Mouse (Mus musculus): ENCODE measurements around the gene Amer2. TPM values are rescaled to one million over a fixed set of nuclear protein-coding genes. Genes with fewer than 3 reads are reported as not detected.
A peak's percentile ranks its signal among the peaks of the same experiment; 100 is the strongest.
"Not testable (repeated sequence)": the region's sequence is repeated elsewhere in the genome, so short reads cannot be mapped to it uniquely, and the experiment has no call there.

Gene Amer2
- 1 to 10 TPM; 2.4 to 3.4 TPM for total RNA-seq (2021)
- long read RNA-seq, experiment 1, full-length matches to known transcripts, result 1 of 3 reads
- long read RNA-seq, experiment 1, partial matches to known transcripts, result 2 of 3 reads
- long read RNA-seq, experiment 1, other reads (novel, unspliced or antisense), result 0 of 3 reads
- long read RNA-seq, experiment 2, full-length matches to known transcripts, result 1 of 1 reads
- long read RNA-seq, experiment 2, partial matches to known transcripts, result 0 of 1 reads
- long read RNA-seq, experiment 2, other reads (novel, unspliced or antisense), result 0 of 1 reads

DNA sequence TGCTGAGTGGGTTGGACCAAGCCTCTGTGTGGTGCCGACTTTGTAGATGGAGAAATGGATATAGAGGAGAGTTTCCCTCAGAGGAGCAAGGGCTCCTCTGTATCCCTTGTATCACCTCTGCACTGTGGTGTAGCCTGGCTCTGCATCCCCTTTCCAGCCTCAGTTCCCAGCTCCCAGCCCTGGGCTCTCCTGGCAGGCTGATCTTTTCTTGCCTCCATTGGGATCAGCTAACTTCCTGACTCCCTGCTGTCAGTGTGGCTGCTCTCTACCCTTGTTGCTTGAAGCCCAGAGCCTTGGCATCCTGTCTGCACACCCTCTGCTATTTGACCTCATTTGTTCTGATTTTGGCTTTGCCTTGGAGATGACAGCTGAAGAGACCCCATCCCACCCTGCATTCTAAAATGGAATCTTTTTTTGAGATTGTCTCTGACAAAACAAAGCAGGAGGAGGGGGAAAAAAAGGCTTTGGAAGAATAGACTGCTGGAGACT, at the start of gene Amer2:
Gene Amer2, plus strand, starts transcription at position 439 of the 489 bp plus-strand sequence.
- no peak for DNase-seq

DNA sequence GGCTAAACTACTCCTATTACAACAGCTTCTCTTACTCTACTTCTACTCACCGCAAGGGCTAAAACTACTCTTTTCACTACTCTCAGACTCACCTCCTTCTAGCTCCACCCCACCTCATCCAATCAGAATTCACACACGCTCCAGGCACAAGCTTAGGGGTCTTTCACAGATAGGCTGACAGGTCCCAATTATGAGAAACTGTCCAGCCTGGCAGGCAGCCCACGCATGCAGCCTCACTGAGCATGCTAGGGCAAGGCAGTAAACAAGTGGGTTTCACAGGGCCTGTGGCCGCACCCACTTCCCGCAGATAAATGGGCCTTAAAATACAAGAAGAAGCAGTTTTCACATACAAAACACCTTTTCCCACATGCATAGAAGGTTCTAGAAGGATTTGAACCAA, 33.1 kb upstream of the Amer2 start:
- DNase-seq, result not testable (repeated sequence)

DNA sequence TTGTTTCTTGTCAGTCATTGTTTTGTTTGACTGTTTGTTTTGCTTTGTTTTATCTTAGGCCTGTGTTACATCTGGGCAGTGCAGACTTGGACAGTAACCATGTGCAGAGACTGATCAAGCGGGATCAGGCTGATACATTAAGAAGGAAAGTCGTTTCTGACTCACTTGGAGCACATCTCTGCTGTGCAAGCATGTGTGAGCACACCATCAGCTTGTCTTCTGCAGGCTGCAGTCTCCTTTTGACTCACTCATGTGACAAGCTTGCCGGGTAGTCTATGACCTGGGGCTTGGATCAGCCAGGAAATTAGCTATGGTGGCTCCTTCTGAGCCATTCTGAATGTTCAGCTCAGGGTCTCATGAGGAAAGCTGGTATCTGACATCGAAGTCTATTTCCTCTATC, 32.5 kb upstream of the Amer2 start:
- DNase-seq, result no peak

DNA sequence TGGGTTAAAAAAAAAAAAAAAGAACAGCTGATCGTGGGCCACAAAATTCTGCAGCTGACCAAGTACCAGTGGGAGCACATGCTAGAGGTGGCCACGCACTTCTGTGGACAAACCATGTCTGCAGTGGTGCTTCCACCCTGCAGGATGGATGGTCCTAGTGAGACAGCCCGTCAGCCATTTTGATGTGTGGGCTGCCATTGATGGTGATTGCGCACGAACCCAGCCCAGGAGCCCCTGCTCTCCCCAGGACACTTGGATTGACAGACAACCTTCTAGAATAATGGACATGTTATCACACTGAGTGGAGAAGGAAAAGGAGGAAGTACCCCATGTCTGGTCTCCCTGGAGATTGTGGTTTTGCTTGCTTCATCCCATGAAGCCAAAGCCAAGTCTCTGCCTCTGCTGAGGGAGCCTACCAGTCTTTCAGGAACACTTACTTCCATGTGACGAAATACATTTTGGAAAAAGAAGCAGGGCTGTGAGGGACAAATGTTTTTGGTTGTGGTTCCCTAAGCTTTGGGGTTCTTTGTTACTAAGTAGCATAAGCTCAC, 27.7 kb upstream of the Amer2 start:
- no peak for DNase-seq

DNA sequence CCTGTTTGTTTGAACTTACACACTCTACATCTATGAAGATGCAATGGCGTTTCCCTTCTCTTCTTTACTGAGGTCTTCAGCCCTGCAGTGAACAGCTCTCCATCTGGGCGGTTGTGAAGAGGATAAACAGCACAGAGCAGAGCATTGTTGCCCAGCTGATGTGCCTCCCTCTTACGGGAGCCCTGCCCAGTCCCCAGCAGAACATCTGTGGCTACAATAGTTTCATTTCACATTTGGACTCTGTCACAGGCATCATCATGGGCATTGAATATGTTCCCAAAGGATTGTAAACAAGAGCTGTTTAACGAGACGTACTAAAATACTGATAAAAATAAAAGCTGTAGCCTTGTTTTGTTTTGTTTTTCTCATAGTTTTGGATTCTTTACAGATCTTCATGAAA, 14.7 kb upstream of the Amer2 start:
- no peak for DNase-seq

DNA sequence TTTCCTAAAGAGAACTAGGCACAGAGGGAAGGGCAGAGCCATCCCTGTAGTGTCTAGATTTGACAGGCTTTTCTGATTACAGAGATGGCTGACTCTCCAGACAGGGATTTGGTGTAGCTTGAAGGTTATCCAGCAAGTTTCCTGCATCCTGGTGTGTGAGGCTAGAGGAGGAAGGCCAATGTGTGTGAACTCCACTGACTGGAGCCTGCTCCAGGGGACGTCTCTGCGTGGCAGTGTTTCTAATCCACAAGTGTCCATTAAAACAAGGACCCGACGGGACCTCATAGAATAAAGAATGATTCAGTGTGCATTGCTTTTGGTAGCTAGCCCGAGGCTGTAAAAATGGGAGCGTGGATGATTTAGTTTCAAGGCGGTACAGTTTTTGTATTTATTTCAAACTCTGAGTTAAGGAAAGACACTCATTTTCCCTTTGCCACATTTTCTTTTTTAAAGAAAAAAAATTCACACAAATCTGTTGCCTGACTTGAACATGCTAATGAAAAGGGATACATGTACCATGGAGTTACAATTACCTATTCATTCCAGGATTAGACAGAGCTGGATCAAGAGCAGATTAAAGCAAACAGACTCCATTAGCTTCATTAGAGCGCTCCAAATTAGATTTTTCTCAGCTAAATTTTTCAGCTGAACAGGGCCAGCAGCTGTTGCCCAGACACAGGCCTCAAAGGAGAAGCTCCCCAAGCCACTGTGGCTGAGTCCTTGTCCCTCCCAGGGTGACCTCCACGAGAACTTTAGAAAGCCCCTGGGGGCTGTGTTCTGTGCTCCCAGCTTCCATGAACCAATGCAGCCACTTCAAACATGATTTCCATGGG, 11.5 kb upstream of the Amer2 start:
- DNase-seq, result no peak

DNA sequence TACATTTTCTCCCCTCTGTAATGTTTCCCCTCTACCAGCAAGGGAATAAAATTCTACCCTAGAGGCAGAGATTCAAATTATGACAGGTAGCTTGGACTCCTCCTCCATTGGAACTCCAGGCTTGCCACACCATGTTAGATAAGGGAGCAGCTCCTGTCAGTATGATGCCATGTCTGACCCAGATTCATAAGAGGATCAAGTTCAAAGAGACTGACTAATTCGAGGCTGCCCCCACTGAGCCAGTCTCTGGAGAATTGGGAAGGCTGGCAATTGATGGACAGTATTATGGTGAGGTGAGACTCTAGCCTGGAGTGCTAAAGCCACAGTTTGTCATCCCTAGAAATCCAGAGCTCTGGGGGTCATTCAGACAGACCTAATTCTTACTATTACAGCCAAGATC, 6.3 kb upstream of the Amer2 start:
- DNase-seq, result no peak

DNA sequence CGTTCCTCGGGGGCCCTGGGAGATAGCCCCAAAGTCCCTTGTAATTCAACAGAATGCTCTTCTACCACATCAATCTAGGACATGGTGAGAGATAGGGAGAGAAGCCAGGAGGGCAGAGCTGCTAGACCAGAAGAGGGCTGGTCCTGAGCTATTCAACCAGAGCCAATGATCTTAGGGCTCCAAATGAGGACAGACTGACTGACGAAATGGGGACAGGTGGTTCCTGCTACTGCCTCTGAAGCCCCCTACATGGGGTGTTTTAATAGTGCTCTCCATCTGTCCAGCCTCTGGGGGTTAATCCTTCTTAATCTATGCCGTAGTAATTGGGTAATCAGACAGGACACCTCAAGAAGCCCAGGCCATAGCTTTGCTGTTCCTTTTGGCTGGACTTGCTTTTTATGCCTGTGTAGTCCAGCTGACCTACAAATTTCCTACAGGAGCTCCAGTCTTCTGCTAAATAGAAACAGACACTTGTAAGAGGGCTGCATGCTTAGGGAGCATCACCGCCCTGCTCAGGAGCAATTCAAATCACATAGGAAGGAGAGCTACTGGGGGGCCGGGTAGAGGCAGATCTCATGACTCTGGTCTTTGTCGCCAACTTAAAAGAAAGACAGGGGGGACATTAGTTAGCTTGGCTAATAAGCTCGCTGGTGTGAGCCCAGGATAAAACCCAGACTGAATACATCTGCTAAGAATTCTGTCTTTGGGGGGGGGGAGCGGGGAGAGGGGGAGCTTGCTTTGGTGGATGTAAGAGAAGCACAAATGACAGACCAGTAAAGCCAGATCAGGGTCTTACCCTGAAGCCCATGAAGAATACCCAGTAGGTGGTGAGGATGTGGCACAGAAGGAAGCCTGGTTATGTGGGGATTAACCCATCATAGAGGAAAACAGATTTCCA, 4.0 kb upstream of the Amer2 start:
- no peak for DNase-seq

DNA sequence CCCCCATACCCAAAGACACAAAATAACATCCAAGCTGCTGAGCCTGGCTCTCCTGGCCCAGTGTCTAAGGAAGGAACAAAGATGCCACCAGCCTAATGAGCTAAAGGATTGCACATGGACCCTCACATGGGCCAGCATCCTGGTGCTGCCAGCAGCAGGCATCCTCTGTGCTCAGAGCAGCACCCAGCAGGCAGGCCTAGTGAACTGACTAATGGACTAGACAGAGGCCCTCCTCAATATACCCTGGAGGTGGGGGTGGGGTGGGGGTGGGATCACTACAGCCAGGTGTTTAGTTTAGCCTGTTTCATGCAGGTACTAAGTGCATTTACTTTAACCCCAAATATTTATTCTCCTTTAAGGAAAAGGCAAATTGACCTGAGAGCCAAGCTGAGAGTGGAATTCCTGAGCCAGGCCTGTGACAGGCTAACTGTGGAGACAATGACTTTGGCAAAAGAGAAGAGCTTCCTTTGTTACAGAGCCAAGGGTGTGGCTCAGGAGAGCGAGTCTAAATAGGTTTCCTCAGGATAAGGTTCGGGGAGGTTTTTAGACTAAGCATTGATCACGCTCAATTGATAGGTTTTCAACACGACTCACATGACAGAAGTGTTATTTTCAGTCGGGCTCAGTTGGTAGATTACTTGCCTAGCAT, 3.3 kb upstream of the Amer2 start:
- DNase-seq, result no peak

DNA sequence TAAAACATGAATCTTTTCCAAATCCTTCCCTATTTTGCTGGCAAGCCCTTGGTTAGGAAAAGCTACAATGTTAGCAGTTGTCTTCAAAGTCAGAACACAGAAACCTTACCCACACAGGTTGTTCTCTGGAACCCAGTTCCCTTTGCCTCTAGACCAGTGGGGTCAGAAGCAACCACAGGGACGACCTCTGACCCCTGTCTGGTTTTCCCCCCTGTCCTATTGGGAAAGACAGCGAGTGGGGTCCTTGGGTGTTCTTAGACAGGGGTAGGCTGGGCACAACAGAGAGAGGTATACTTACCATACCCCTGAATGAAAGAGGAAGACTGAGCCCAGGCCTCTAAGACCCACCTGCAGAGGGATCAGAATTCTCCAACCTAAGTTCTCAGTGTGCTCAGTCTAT, 4.0 kb downstream of the Amer2 start:
- no peak for DNase-seq

DNA sequence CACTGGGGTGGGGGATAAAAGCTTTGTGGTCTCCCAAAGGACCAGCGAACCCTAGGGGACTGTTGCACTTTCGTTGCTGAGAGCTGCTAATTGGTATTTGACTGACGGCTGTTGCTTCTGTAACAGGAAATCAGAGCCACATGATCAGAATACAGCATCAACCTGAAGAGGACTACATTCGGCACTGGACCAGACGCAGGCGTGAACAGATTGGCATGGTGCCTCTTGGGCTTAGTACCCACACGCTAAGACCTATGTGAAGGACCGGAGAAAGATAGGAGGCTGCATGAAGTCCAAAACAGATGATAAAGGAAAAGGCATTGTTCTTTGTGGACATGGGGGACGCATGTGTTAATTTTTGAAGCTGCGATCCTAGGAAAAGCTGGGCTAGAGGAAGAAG, 4.5 kb downstream of the Amer2 start:
- DNase-seq, result no peak

DNA sequence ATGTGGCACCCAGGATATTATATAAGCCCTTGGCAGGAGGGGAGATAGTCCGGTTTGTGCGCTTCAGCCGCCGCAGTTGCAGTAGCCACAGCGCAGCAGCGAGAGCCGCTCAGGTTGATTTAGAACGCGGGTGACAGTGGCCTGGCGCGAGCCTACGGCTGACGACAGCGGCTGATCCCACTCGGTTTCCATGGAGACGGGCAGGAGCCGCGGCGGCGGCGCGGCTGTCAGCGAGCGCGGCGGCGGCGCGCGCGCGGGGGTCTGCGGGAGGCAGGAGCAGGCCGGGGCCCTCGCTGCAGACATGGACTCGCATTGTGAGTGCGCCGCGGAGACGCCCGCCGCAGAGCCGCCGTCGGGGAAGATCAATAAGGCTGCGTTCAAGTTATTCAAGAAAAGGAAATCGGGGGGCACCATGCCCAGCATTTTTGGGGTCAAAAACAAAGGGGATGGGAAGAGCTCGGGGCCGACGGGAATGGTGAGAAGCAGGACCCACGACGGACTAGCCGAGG, 5.1 kb downstream of the Amer2 start:
- DNase-seq, result peak; percentile 83

DNA sequence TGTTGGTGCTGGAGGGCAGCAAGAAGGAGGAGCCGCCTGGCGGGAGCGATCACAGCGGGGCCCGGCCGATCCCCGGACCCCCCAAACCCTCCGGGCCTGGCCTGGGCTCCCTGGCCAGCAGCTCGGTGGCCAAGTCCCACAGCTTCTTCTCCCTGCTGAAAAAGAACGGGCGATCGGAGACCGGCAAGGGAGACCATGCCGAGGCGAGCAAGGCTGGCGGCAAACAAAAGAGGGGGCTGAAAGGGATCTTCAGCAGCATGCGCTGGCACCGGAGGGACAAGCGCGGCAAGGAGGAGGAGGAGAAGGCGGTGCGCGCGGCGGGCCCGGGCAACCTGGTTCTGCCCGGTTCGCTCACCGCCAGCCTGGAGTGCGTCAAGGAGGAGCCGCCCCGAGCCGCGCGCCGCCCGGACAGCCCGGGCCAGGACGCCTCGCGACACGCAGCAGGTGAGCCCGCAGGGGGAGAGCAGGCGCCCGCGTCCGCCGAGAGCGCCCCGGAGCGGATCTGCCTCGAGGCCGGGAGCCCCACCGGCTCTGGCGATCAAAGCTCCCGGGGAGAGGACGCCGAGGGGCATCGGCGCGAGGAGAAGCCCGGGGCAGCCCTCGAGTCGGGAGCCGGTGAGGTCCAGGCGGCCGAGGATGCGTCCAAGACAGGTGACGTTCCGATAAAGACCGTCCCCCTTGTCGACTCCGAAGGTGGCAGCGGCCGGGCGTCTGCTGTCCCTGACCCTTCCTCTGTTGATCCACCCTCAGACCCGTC, 5.7 kb downstream of the Amer2 start:
- peak; percentile 64 for DNase-seq

DNA sequence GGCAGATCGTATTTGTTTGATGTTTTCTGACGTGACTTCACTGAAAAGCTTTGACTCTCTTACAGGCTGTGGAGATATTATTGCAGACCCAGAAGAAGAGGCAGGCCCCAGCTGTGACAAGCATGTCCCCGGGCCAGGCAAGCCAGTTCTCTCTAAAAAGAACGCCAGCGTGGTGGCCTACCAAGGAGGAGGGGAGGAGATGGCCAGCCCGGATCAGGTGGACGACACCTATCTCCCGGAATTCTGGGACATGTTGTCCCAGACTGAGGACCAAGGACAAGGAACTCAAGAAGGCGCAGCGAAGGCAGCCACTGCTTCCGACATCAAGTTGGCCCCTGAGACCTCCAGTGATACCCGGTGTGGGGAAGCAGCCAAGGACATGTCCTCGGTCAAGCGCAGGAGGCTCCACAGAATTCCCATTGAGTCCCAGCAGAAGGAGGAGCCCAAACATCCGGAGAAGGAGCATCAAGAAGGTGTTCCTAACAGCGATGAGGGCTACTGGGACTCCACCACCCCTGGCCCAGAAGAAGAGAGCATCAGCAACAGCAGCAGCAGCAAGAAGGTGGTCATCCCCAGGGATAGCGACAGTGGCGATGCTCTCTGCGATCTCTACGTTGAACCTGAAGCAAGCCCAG, 6.4 kb downstream of the Amer2 start:
- no peak for DNase-seq

DNA sequence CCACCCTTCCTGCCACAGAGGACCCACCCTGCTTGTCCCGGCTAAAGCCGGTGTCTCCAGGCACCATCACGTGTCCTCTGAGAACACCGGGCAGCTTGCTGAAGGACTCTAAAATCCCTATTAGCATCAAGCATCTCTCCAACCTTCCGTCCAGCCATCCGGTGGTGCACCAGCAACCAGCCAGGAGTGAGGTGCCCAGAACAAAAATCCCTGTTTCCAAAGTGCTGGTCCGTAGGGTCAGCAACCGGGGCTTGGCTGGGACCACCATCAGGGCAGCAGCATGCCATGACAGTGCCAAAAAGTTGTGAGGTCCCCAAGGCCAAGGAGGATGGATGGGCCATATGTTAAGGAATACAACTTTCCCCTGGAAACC, 6.9 kb downstream of the Amer2 start:
- DNase-seq, result no peak

DNA sequence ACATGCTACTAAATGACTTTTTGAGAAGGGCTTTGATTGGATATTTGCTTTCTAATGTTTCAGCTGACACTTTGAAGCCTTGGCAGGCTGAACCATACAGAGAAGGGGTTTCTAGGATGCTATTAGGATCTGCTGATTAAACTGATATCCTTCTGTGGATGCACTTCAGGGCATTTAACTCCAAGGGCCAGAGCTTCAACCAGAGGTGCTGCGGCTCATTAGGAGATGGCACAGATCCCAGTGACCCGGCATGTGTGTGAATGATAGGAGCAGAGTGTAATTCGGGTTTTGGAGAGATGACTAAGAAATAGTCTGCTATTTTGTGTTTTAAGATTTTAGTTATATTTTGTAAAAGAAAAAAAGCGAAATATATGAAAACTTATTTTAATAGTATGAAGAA, 8.6 kb downstream of the Amer2 start:
- DNase-seq, result no peak

DNA sequence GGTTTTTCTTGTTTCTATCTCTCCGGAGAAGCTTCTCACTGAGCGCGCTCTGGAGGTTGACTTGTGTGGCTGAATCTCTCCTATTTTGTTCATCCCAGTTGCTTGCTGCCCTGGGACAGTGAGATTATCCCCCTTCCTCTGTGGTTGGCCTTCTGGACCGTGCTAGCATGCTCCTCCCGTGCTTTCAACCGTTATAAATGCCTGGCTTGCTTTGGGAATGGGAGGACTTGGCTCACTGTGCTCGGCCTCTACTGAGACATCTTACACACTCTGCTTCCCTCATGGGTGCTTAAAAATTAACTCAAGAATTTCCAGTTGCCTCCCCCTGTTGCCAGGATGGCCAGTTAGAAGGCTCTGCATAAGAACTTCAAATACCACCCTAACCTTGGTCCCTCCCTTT, 10.8 kb downstream of the Amer2 start:
- DNase-seq, result no peak

DNA sequence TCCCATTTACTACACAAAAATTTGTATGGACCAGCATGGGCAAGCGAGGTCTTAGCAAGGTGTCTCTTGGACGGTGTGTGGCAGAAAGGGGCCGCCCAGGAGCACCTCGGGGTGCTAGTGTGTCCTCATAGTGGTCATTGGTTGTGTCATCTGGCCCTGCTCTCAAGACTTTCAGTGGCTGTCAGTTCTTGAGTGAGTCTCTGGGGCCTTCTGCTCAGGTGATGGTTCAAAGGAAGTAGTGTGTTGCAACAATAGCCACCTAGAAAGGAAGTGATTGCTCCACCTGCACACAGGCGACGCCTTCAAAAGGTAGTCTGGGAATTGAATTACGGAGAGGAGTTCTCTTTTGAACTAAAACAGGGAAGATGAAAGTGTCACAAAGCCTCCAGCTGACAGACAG, 11.2 kb downstream of the Amer2 start:
- DNase-seq, result no peak

DNA sequence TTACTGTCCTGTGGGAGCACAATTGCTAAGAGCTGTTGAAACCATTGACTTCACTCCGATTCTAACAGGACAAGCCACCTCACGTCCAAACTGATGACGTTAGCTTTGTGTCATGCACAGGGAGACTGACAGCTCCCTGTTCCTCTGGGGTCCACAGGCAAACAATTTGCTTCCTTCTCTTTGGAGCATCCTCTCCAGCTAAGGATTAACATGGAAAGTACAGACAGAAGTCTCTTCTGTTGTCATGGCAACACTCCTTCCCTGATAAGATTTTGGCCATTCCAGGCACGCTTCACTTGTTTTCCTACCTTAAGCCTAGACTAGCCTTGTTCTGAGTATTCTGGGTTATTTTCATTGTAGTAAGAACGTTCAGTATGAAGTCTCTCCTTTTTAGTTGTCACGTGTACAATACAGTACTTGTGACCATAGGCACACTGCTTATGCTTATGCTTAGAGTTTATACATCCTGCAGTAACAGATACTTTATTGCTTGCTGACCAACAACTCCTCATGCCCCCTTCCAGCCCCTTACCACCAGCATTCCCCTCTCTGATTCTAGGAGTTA, 12.1 kb downstream of the Amer2 start:
- no peak for DNase-seq

All from adrenal gland, postnatal 10 days (tissue).